Mouse (Mus musculus): ENCODE measurements around the gene Kif21b.

DNA sequence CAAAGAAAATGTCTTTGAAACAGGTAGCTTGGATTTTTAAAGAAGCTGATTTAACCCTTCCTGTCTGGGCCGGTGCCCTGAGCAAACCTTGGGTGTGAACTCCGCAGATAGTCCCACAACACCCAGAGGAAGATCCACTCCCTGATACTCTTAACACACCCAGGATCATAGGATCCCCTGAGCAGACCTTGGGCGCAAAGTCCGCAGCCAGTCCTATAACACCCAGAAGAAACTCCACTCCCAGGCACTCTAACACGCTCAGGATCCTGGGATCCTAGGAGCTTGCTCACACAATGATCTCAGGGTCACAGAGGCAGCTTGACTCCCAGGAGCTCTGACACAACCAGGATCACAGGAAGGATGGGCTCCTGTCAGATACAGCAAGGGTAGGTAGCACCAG is 58.8 kb downstream of the Kif21b start:
- TF ChIP-seq CTCF (IDR thresholded peaks at IDR 0.05; ENCODE audit: control insufficient read depth, insufficient read depth, low read length): no peak
- no peak for TF ChIP-seq POLR2A (IDR thresholded peaks at IDR 0.05; ENCODE audit: borderline replicate concordance, control insufficient read depth, low read depth, low read length)

All from bone marrow, adult 2 months (tissue).